Mouse (Mus musculus) A20 (cell line): ENCODE data around the gene Pif1.

Experiments
- DNase-seq: peaks from one replicate; pipeline ENCODE4 v3.0.0-alpha.2; 2011; ENCODE audit warnings: low read depth, low spot score

Gene Pif1

DNA sequence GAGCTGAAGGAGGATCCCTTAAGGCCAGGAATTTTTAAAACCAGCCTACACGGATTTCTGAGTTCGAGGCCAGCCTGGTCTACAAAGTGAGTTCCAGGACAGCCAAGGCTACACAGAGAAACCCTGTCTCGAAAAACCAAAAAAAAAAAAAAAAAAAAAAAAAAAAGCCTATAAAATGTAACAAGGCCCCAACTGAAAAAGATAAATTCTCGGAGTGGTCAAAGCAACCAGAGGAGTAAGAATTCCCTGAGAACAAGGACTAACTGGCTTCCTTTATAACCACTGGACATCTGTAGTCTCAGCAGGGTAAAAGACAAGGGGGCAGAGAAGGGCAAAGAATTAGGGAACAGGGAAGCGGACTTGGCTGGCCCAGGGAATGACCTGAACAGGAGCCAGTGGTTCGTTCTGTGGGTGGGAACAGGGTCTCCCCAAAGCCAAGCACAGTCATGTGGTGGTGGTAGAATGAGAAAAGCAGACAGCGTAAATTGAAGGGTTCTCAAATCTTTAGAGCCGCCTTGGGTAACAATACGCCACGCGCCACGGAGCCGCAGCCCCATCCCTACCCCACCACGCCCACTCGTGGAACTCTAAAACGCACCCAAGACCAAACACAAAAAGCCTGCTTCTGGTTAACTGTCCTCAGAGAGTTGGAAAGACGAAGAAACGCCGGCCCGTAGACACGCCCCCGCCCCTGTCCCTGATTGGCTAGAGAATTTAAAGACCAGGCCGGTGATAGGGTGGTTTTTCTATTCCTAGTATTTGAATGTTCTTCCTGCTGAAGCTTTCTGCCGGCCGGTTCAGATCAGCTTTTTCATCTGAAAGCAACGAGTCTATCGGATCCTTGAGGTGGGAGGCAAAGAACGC, at the start of gene Pif1:
Pif1 (plus strand) TSS at position 755 of the 864 bp plus-strand sequence.
- DNase-seq = peak; percentile 93

DNA sequence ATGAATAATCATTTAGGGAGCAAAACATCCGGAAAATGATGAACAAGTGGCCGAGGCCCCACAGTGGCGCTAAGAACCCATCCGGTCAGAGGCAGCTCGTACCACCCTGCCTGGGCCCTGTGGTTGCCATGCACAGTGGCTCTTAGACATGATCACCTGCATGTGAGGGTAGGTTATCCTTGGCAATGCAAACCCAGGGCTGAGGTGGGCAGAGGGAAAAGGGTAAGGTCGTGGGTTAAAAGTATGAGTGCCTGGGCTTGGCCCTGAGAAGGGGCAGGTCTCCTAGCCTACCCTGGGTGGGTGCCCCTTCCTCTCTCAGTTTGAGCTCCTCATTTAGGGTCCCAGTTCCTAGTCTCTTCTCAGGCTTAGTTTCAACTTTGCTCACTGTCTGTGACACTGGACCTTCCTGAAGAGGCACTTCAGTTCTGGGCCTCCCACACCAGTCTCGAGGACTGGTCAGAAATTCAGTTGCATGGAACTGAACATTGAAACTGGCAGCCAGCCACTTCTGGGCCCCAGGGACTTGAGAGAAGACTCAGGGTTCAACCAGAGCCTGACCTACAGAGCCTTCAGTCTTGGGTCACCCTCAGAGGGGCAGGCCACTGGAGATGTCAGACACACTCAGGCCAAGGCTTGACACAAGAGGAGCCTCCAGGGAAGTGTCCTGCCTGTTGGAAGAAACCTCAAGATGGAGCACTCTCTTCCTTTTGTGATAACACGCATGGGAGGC, 48.9 kb upstream of the Pif1 start:
- peak; percentile 24 for DNase-seq

DNA sequence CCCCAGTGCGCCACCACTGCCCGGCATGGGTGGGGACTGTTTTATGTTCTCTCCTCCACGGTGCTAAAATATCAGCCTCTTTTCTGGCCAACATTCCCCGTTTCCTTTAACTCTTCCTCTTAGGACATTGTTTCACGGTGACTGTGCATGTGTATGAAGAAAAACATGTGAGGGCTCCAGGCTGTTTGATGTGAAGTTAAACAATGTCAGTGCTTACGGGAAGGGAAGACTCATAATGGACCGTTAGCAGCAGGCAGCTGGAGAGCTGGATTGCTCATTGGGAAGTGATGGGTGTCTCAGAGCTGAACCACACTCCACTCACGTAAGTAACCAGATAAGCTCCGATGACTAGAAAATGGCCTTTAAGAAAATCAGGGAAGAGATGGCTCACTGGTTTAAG, 47.3 kb upstream of the Pif1 start:
- no peak for DNase-seq

DNA sequence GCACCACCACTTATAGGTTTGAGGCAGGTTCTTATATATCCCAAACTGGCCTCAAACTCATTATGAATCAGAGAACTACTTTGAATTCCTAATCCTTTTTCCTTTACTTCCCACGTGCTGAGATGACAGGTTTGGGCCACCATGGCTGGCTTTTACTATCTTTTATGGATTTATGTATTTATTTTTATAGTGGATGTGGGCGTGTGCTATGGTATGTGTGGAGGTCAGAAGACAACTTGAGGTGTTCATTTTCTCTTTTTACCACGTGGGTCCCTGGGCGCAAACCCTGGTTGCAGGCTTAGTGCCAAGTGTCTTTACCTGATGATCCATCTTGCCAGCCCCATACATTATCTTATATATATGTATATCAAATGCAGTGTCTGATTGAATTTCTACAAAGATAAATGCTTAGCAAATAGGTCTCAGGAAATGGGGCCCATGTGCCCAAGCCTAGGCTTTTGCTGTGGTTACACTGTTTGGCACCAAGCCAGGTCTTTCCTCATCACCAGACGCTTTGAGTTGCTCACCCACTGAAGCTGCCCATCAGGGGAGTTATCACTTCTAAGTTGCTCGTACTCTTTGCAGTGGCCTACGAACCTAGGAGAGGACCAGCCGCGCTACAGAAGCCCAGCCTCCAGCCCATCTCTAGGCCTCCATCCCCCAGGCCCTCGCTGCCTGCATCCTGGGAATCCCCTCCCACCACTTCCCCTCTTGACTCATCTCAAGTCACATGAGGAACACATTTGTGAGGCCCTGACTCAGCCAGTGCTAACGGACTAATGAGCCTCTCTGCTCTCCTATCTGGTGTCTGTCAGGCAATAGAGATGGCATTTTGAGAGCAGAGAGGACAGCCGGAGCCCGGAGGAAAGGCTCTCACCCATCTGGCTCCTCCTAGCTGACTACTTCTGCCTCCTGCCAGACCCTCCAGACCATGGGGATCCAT, 45.6 kb upstream of the Pif1 start:
- DNase-seq = peak; percentile 91

GRCm38 (mm10) chr9:65542111-65542524, 44.8 kb upstream of the Pif1 start:
- no peak for DNase-seq

- peak; percentile 75 for DNase-seq
These were observed 41.1 kb upstream of the Pif1 start for GRCm38 (mm10) chr9:65545635-65546412.

DNA sequence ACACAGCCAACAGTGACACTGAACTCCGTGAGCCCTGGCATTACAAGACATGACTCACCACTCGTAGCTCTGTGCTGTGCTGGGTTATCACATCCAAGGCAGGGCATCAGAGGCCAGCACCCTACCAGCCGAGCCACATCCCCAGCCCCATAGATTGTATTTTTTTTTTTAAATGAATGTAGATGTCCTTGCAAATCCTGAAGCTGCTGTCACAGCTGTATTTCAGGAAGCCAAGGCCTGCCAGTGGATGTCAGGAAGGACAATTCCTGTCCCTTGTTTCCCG, 40.6 kb upstream of the Pif1 start:
- DNase-seq = no peak

DNA sequence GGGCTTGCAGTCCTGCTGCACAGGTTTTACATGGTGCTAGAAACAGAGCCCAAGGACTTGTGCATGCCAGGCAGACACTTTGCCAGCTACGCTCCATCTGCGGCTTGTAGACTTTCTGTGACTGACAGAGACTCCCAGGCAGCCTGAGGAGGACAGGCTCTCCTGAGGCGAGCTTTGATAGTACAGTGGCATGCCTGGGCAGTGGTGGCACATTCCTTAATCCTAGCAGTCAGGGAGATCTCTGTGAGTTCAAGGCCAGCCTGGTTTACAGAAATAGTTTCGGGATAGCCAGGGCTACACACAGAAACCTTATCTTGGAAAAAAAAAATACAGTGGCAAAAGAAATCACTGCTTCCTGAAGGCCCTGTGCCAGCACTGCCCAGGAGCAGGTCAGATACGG, 39.8 kb upstream of the Pif1 start:
- no peak for DNase-seq

DNA sequence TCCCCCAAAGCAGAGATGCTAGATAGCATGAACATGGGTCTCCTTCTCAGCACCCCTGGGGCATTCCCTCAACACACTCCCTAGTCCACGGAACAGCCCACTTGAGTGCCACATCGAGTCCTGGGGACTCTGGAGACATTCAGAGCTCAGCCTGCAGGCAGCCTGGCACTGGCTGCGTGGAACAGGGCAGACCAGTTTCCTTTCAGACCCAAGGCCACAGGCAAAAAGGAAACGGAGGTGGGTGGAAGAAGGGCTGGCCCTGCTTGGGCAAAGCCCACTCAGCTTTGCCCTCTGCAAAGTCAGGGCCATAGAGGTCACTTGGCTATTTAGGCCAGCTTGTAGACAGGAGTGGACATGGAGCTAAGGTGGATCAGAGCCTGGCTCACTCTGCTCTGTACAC, 39.1 kb upstream of the Pif1 start:
- DNase-seq = no peak

- no peak for DNase-seq
These were observed 38.6 kb upstream of the Pif1 start for GRCm38 (mm10) chr9:65548311-65548710.

- no peak for DNase-seq
These were observed 37.8 kb upstream of the Pif1 start for GRCm38 (mm10) chr9:65549139-65549538.

GRCm38 (mm10) chr9:65549643-65550042, 37.3 kb upstream of the Pif1 start:
- DNase-seq = no peak

- DNase-seq = peak; percentile 58
These were observed 36.7 kb upstream of the Pif1 start for GRCm38 (mm10) chr9:65550079-65550831.

DNA sequence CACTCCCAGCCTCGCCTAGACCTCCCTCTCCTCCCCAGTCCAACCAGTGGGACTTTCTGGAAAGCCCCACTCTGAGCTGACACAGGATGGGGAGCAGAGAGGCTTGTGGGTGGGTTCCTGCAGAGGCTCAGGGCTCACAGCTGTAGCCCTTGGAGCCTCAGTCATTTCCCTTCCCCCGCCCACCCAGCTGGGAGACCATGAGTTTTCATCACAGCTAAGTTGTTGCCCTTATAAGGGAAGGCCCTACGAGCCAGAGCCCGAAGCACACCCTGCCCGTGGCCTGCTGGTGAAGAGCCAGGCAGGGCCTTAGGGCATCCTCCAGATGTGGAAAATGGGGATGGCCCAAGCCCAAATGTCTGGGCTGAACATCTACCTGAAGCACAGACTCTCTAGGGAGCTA, 35.9 kb upstream of the Pif1 start:
- peak; percentile 94 for DNase-seq

DNA sequence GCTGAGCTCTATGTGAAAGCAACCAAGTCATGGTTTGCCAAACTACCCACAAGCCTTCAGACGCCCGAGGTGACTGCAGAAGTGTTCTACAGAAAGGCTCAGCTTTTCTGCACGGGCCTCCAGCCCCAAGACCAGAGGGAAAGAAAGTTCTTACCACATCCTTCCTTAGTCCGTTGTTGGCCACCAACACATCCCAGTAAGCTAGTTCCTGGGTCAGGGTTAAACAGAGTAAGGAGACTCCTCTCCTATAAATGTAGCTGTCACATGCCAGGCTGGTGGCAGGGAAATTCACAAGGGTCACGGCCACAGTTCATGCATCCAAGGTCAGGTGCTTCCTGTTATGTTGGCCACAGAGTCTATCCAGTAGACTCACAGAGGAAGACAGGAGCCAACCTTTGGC, 34.8 kb upstream of the Pif1 start:
- no peak for DNase-seq

DNA sequence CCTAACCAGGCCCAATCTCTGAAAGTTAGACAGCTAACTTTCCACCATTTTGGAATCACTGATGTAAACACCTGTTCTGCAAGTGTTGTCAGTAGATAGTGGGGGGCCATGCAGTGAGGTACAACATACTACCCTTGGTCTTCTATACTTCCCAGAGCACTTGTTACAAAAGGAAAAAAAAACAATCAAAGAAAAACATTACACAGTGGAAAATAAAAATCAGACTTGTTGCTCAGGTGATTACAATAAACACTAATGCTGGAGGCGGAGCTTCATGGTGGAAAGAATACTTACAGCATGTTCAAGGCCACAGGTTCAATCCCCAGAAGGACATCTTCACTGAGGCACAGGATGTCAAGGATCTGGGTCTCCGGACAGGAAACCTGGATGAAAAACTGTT, 34.2 kb upstream of the Pif1 start:
- no peak for DNase-seq

GRCm38 (mm10) chr9:65555001-65555405, 32.0 kb upstream of the Pif1 start:
- no peak for DNase-seq

GRCm38 (mm10) chr9:65555621-65556020, 31.3 kb upstream of the Pif1 start:
- DNase-seq = no peak

DNA sequence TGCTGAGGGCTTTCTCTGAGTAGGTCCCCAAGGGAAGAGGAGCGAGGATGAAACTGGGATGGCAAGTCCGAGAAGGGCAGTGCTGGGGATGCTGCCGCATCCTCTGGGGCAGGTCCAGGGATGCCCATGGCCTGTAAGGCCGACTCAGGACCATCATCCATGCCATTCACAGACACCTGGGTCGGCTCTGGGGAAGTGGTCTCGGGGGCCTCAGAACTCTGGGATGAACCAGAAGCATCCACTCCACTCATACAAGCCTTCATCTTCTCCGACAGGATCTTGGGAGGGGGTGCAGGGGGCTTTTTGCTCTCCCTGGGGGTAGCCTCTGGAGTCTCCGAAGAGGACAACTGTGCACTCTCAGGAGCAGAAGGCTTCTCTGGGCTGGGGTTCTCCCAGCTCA, 30.6 kb upstream of the Pif1 start:
- no peak for DNase-seq

DNA sequence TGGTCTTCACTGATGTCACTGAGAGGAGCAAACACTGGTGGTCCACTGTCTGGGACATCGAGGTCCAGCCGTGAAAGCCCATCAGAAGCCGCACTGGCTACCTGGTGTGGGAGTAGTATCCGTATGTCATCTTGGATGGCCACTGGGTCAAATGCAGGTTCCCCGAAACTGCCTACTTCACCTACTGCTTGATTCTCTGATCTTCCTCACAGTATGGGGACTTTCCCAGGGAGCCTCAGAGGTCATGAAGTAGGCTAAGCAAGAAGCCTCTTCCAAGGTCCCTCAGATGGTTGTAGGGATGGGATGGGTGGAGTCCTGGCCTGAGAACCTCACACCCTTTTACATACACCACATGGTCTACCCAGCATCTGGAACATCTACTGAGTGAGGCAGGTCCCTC, 30.0 kb upstream of the Pif1 start:
- DNase-seq = no peak

- no peak for DNase-seq
These were observed 28.2 kb upstream of the Pif1 start for GRCm38 (mm10) chr9:65558806-65559205.
